Mouse (Mus musculus) heart, embryonic 14.5 days (tissue): ENCODE measurements around the gene Macrod2. TPM values are rescaled to one million over a fixed set of nuclear protein-coding genes. Genes with fewer than 3 reads are reported as not detected.

ENCODE experiments used
- ATAC-seq: fragments of 200-750 bp; cut with Nextera tagmentation; 2 replicates; pipeline ENCODE4 v1.8.0; 2017; ENCODE audit warnings: low read depth, moderate TSS enrichment; ENCODE audit not compliant: insufficient number of reproducible peaks, insufficient read depth, low FRiP score
- H3K27ac ChIP-seq, 2 experiments: fragments of 200-500 bp in 1 of 2; fragments of 300-500 bp in 1 of 2; sonication (generic) in 1 of 2; replicated peaks in 1 of 2; 2 replicates each; pipeline ENCODE4 v1.5.1; 2012 to 2014; ENCODE audit warnings: low read depth in 2 of 2, low read length in 2 of 2, control low read depth in 1 of 2, mild to moderate bottlenecking in 1 of 2, mixed read lengths in 1 of 2; ENCODE audit not compliant: control insufficient read depth in 1 of 2, insufficient read depth in 1 of 2
- H3K27me3 ChIP-seq: fragments of 300-500 bp; sonication (generic); 2 replicates; pipeline ENCODE4 v1.6.1; 2014; ENCODE audit warnings: mild to moderate bottlenecking, low read length, control low read depth; ENCODE audit not compliant: control insufficient read depth, insufficient read depth
- H3K36me3 ChIP-seq: fragments of 300-500 bp; sonication (generic); 2 replicates; pipeline ENCODE4 v1.6.1; 2014; ENCODE audit warnings: mild to moderate bottlenecking, control low read depth, low read length, mixed read lengths; ENCODE audit not compliant: control insufficient read depth, insufficient read depth
- H3K4me1 ChIP-seq, 2 experiments: fragments of 200-500 bp in 1 of 2; fragments of 300-500 bp in 1 of 2; sonication (generic) in 1 of 2; 2 replicates each; pipeline ENCODE4 v1.6.1; 2012 to 2014; ENCODE audit warnings: low read length in 2 of 2, control low read depth in 1 of 2, mixed read lengths in 1 of 2; ENCODE audit not compliant: control insufficient read depth in 2 of 2, insufficient read depth in 2 of 2
- H3K4me2 ChIP-seq: fragments of 300-500 bp; sonication (generic); 2 replicates; pipeline ENCODE4 v1.6.1; 2014; ENCODE audit warnings: mild to moderate bottlenecking, low read length
- H3K4me3 ChIP-seq, 2 experiments: fragments of 200-500 bp in 1 of 2; fragments of 300-500 bp in 1 of 2; sonication (generic) in 1 of 2; 2 replicates each; pipeline ENCODE4 v1.5.1; 2012 to 2014; ENCODE audit warnings: low read length in 2 of 2, mild to moderate bottlenecking in 2 of 2, control low read depth in 1 of 2, low read depth in 1 of 2, moderate library complexity in 1 of 2; ENCODE audit not compliant: control insufficient read depth in 1 of 2, insufficient read depth in 1 of 2
- H3K9ac ChIP-seq: fragments of 300-500 bp; sonication (generic); 2 replicates; pipeline ENCODE4 v1.6.1; 2014; ENCODE audit warnings: mild to moderate bottlenecking, low read length
- H3K9me3 ChIP-seq: fragments of 300-500 bp; sonication (generic); 2 replicates; pipeline ENCODE4 v1.6.1; 2016; ENCODE audit warnings: low read length, control low read depth; ENCODE audit not compliant: control insufficient read depth
- WGBS: fragments of 180-500 bp; shearing (Covaris S2); extraction: QIAGEN DNeasy Blood & Tissue Kit; methylation state at CpG from one replicate; pipeline ENCODE4 v1.1.7; 2014; 5-methylcytosine and 5-hydroxymethylcytosine counted together
- polyA plus RNA-seq: library from polyadenylated mRNA; unstranded; fragments of >200 nt; fragmentation: Nextera tagmentation; extraction: Ambion mirVana; gene quantifications from 2 replicates; pipeline ENCODE4 v1.2.1, GENCODE M21; 2014

Gene Macrod2
- polyA plus RNA-seq, 1 experiment from 2014 or later, result 21.3 TPM

- no peak overlapping the region for H3K27ac ChIP-seq
- no peaks in the 10 kb centered on the region for H3K27me3 ChIP-seq
- no peaks in the 10 kb centered on the region for H3K36me3 ChIP-seq
- no peak overlapping the region for H3K4me2 ChIP-seq
- no peak overlapping the region for H3K9ac ChIP-seq
- H3K4me3 ChIP-seq, result no peak overlapping the region
- ATAC-seq, result no peak
- no peaks in the 10 kb centered on the region for H3K9me3 ChIP-seq
- H3K4me1 ChIP-seq, result no peaks in the 10 kb centered on the region
- WGBS, result 81% methylated on average over 3 of the region's 3 CpGs
Observed at GRCm38 (mm10) chr2:140949461-140949860, 554.4 kb downstream of the Macrod2 start.

GRCm38 (mm10) chr2:140959246-140959645 is 564.1 kb downstream of the Macrod2 start:
- 76% methylated on average over 2 of the region's 2 CpGs for WGBS
- H3K4me3 ChIP-seq, result no peak overlapping the region
- H3K4me2 ChIP-seq, result no peak overlapping the region
- no peak overlapping the region for H3K9ac ChIP-seq
- H3K4me1 ChIP-seq, result no peaks in the 10 kb centered on the region
- H3K27me3 ChIP-seq, result no peaks in the 10 kb centered on the region
- no peaks in the 10 kb centered on the region for H3K9me3 ChIP-seq
- no peak overlapping the region for H3K27ac ChIP-seq
- ATAC-seq, result no peak
- H3K36me3 ChIP-seq, result no peaks in the 10 kb centered on the region

GRCm38 (mm10) chr2:140970181-140970580 is 575.1 kb downstream of the Macrod2 start:
- no peaks in the 10 kb centered on the region for H3K36me3 ChIP-seq
- H3K9ac ChIP-seq, result no peak overlapping the region
- H3K4me3 ChIP-seq, result no peak overlapping the region
- no peak for ATAC-seq
- H3K4me1 ChIP-seq, result no peaks in the 10 kb centered on the region
- H3K27ac ChIP-seq, result no peak overlapping the region
- 65% methylated on average over 2 of the region's 2 CpGs for WGBS
- no peaks in the 10 kb centered on the region for H3K9me3 ChIP-seq
- H3K4me2 ChIP-seq, result no peak overlapping the region
- H3K27me3 ChIP-seq, result no peaks in the 10 kb centered on the region

- ATAC-seq, result no peak
- Histone ChIP-seq H3K27ac (no peak overlapping the region), H3K9me3 (no peaks in the 10 kb centered on the region), H3K4me3 (no peak overlapping the region), H3K36me3 (no peaks in the 10 kb centered on the region), H3K4me2 (no peak overlapping the region), H3K4me1 (no peaks in the 10 kb centered on the region), H3K27me3 (no peaks in the 10 kb centered on the region), H3K9ac (no peak overlapping the region)
- WGBS, result 77% methylated on average over 5 of the region's 5 CpGs
Observed at GRCm38 (mm10) chr2:140971845-140972244, 576.7 kb downstream of the Macrod2 start.

- no peak for ATAC-seq
- H3K4me2 ChIP-seq, result no peak overlapping the region
- 0 out of 4 replicates have a peak, but pooled peaks cover 0 to 3% of the 10 kb centered on the region in 2 experiments for H3K4me1 ChIP-seq
- no peak overlapping the region for H3K27ac ChIP-seq
- no peaks in the 10 kb centered on the region for H3K9me3 ChIP-seq
- H3K27me3 ChIP-seq, result no peaks in the 10 kb centered on the region
- WGBS, result 88% methylated on average over 3 of the region's 3 CpGs
- H3K36me3 ChIP-seq, result no peaks in the 10 kb centered on the region
- H3K9ac ChIP-seq, result no peak overlapping the region
- H3K4me3 ChIP-seq, result no peak overlapping the region
Observed at GRCm38 (mm10) chr2:140985670-140986372, 590.7 kb downstream of the Macrod2 start.

- Histone ChIP-seq H3K36me3 (no peaks in the 10 kb centered on the region), H3K27me3 (no peaks in the 10 kb centered on the region), H3K4me1 (no peaks in the 10 kb centered on the region), H3K4me2 (no peak overlapping the region), H3K9me3 (no peaks in the 10 kb centered on the region), H3K4me3 (no peak overlapping the region), H3K9ac (no peak overlapping the region), H3K27ac (no peak overlapping the region)
- WGBS, result 85% methylated on average over 5 of the region's 5 CpGs
- ATAC-seq, result no peak
Observed at GRCm38 (mm10) chr2:141003846-141004245, 608.7 kb downstream of the Macrod2 start.

- Histone ChIP-seq H3K9me3 (no peaks in the 10 kb centered on the region), H3K27ac (no peak overlapping the region), H3K4me1 (no peaks in the 10 kb centered on the region), H3K36me3 (no peaks in the 10 kb centered on the region), H3K9ac (no peak overlapping the region), H3K27me3 (no peaks in the 10 kb centered on the region), H3K4me2 (no peak overlapping the region), H3K4me3 (no peak overlapping the region)
- WGBS, result 79% methylated on average over 3 of the region's 3 CpGs
- no peak for ATAC-seq
Observed at GRCm38 (mm10) chr2:141004326-141004725, 609.2 kb downstream of the Macrod2 start.

GRCm38 (mm10) chr2:141005616-141006015 is 610.5 kb downstream of the Macrod2 start:
- Histone ChIP-seq H3K4me2 (no peak overlapping the region), H3K36me3 (no peaks in the 10 kb centered on the region), H3K27me3 (no peaks in the 10 kb centered on the region), H3K9ac (no peak overlapping the region), H3K4me1 (no peaks in the 10 kb centered on the region), H3K9me3 (no peaks in the 10 kb centered on the region), H3K4me3 (no peak overlapping the region), H3K27ac (no peak overlapping the region)
- 88% methylated on average over 6 of the region's 6 CpGs for WGBS
- ATAC-seq, result no peak
